Comparison of ENCODE assay signal across 29 mouse cellular contexts in the genomic region with DNA sequence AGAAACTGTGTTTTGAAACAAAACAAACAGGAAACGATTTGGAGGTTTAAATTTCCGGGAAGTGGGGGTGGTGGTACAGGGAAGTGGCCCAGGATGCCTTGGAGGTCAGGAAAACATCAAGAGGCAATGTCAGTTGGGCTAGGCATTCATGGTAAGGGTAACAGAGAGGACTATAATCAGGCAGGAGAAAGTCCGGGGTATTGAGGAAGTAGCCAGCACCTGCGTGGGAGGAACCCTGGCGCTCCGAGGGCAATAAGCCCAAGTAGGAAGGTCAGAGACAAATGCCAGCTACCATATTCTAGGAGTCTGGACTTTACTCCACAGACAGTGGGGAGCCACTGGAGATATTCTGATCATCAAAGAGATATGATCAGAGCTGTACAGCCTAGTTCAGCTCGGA. TPM values are rescaled to one million over a fixed set of nuclear protein-coding genes. Genes with fewer than 3 reads are reported as not detected.
A peak's percentile ranks its signal among the peaks of the same experiment; 100 is the strongest.
DNase-seq lines count a peak whose midpoint lies in the region; ATAC-seq and TF ChIP-seq lines count a peak whose summit lies in the region.
"Had no signal": no experiment of that assay in that cellular context is flagged by ENCODE, and none has a peak within 500 bp of the region (broad histone marks: within the 10 kb centered on the region; RNA-seq: fewer than 3 reads in every experiment).

No protein-coding gene starts in this region.

- no peak for TF ChIP-seq CTCF in small intestine, adult 2 months (IDR thresholded peaks at IDR 0.05; ENCODE audit: extremely low read depth, insufficient read length, insufficient replicate concordance, low read depth, low read length)
- no peak for TF ChIP-seq CTCF in cerebellum, adult 2 months (IDR thresholded peaks at IDR 0.05; ENCODE audit: borderline replicate concordance, insufficient read depth, low read depth, low read length)

- H3K36me3 ChIP-seq in small intestine, adult 2 months (ENCODE audit: control insufficient read depth, insufficient read depth, low read length), result no peaks in the 10 kb centered on the region
- H3K36me3 ChIP-seq: G1E; limb, embryonic 13.5 days; neural tube, embryonic 12.5 days had no signal

- H3K27me3 ChIP-seq in small intestine, adult 2 months (ENCODE audit: control insufficient read depth, insufficient read depth, low read length), result no peaks in the 10 kb centered on the region
- H3K27me3 ChIP-seq in cerebellum, adult 2 months (ENCODE audit: control insufficient read depth, insufficient read depth, low read length), result no peaks in the 10 kb centered on the region; the same call in 1 of the 2 replicates
- H3K27me3 ChIP-seq: limb, embryonic 13.5 days; neural tube, embryonic 12.5 days; Patski had no signal

- ATAC-seq in hematopoietic stem cell, adult 5-6 weeks (replicated peaks in 1 of 2; ENCODE audit: insufficient read depth in 1 of 2, low FRiP score in 2 of 2, low TSS enrichment in 1 of 2, low read depth in 1 of 2, poor library complexity in 2 of 2, severe bottlenecking in 2 of 2), result peak; percentile 41 to 51; a peak in 1 of 4 replicates
- ATAC-seq: forebrain, embryonic 16.5 days; hindbrain, embryonic 16.5 days; lung, postnatal 0 days; midbrain, embryonic 16.5 days; Patski had no signal

- TF ChIP-seq POLR2A in small intestine, adult 2 months (IDR thresholded peaks at IDR 0.05; ENCODE audit: low read depth, low read length), result no peak
- TF ChIP-seq POLR2A in cerebellum, adult 2 months (IDR thresholded peaks at IDR 0.05; ENCODE audit: borderline replicate concordance, insufficient read depth, low read length), result no peak

- peak overlapping the region; percentile 95 for H3K27ac ChIP-seq in small intestine, adult 2 months (ENCODE audit: insufficient read depth, low read depth, low read length)
- no peak overlapping the region for H3K27ac ChIP-seq in cerebellum, adult 2 months (ENCODE audit: insufficient read depth, low read length)
- H3K27ac ChIP-seq: layer of hippocampus, adult 2 months; left cerebral cortex, adult 2 months; limb, embryonic 13.5 days; neural tube, embryonic 12.5 days; stomach, postnatal 0 days had no signal

- peak; percentile 53 to 58 for DNase-seq in B cell, adult 2 months
- peak; percentile 82 for DNase-seq in large intestine, adult 2 months (ENCODE audit: low read depth, low spot score)
- DNase-seq in cerebellum, adult 2 months, result no peak
- DNase-seq in cerebellum, postnatal 36 days, result no peak
- no peak for DNase-seq in adrenal gland, postnatal 14 days
- DNase-seq: adrenal gland, postnatal 10 days; cerebellum, adult 11 months; cerebellum, adult 9-11 months; heart, postnatal 14 days; kidney, adult 11 months; kidney, postnatal 14 days; right cerebral cortex, postnatal 14 days; spleen, adult 18-20 months; thymus, adult 2 months; thymus, postnatal 4 days had no signal

- 29% methylated on average over 7 of the region's 7 CpGs for WGBS in large intestine, adult 2 months
- 24% methylated on average over 7 of the region's 7 CpGs for WGBS in small intestine, adult 2 months
- 86% methylated on average over 7 of the region's 7 CpGs for WGBS in cerebellum, adult 2 months

- H3K4me1 ChIP-seq in small intestine, adult 2 months (ENCODE audit: control insufficient read depth, insufficient read depth, insufficient read length, low read length), result peaks cover 46% of the 10 kb centered on the region
- H3K4me1 ChIP-seq in cerebellum, adult 2 months (ENCODE audit: control insufficient read depth, insufficient read depth, low read length), result peaks cover 2% of the 10 kb centered on the region; the same call in 1 of the 2 replicates
- H3K4me1 ChIP-seq: neural tube, embryonic 12.5 days had no signal

- no peak overlapping the region for H3K4me3 ChIP-seq in small intestine, adult 2 months (ENCODE audit: low read depth, low read length)
- no peak overlapping the region for H3K4me3 ChIP-seq in cerebellum, adult 2 months (replicated peaks; ENCODE audit: insufficient read depth, low read depth, low read length)
- H3K4me3 ChIP-seq: erythroblast, embryonic 14.5 days; layer of hippocampus, adult 2 months; left cerebral cortex, adult 2 months; limb, embryonic 13.5 days; neural tube, embryonic 12.5 days had no signal

RNA-seq across cellular contexts. Expression of a gene that starts 45.9 kb away (rescaled TPM):
- 1,145 and 1,310 TPM in 2 replicates for total RNA-seq in hematopoietic stem cell, adult 5-6 weeks (2017)
- polyA plus RNA-seq in large intestine, adult 2 months (2012; rRNA removed), result 46.5 and 153 TPM in 2 replicates
- polyA plus RNA-seq in small intestine, adult 2 months (2012; rRNA removed), result 103 and 283 TPM in 2 replicates
- polyA plus RNA-seq in cerebellum, adult 2 months (2012; rRNA removed), result 16.6 and 22.4 TPM in 2 replicates
- total RNA-seq in adrenal gland, postnatal 14 days (2021), result 11.8 and 39.6 TPM in 2 replicates

RNA-seq across cellular contexts. Expression of a gene that starts 53.2 kb away (rescaled TPM):
- 90.3 and 111 TPM in 2 replicates for total RNA-seq in hematopoietic stem cell, adult 5-6 weeks (2017)
- 227 and 242 TPM in 2 replicates for polyA plus RNA-seq in large intestine, adult 2 months (2012; rRNA removed)
- polyA plus RNA-seq in small intestine, adult 2 months (2012; rRNA removed), result 140 and 226 TPM in 2 replicates
- 174 and 178 TPM in 2 replicates for polyA plus RNA-seq in cerebellum, adult 2 months (2012; rRNA removed)
- total RNA-seq in adrenal gland, postnatal 14 days (2021), result 236 and 243 TPM in 2 replicates

Comparison
In these comparisons a context has a peak if more than half of its experiments do, and no peak if none do; other contexts are left out.
1. DNase-seq: peak in B cell, adult 2 months (2 of 2) and large intestine, adult 2 months (single experiment); none in cerebellum, adult 2 months (0 of 2), cerebellum, postnatal 36 days (0 of 2) and adrenal gland, postnatal 14 days (single experiment).